Mouse (Mus musculus) heart, postnatal 0 days (tissue): Measurements from ENCODE around the gene Siglech.

ENCODE experiments used
- CTCF ChIP-seq: IDR thresholded peaks from 2 replicates; pipeline ENCODE4 v1.5.1; 2016; ENCODE audit warnings: antibody characterized with exemption, control low read depth, low read depth
- EP300 ChIP-seq: IDR thresholded peaks from 2 replicates; pipeline ENCODE4 v1.6.1; 2016; ENCODE audit warnings: antibody characterized with exemption, low read depth

DNA sequence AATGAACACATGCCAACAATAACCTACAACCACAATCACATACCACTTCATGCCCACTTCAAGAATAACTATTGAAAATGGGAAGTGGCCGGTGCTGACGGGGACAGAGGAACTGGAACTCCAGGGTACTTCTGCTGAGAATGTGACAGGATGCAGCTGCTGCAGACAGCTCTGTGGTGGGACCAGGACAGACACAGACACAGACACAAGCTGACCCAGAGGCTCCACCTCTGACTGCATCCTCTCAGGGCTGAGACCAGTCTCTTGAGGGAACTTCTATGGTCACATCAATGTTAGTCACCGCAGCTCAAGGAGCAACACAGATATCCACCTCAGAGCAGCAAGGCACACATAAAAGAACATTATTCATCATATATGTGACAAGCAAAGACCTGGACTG is 16.6 kb downstream of the Siglech start:
- TF ChIP-seq CTCF (no peak), EP300 (no peak)
